Mouse (Mus musculus) kidney, embryonic 14.5 days (tissue): ENCODE data around the gene Frmpd1. TPM values are rescaled to one million over a fixed set of nuclear protein-coding genes. Genes with fewer than 3 reads are reported as not detected.

ENCODE experiments used
- ATAC-seq: fragments of 200-750 bp; cut with Nextera tagmentation; 2 replicates; pipeline ENCODE4 v1.8.0; 2017; ENCODE audit warnings: moderate number of reproducible peaks, mild to moderate bottlenecking, moderate TSS enrichment, moderate library complexity; ENCODE audit not compliant: low FRiP score, low TSS enrichment
- H3K27ac ChIP-seq: fragments of 300-500 bp; sonication (generic); 2 replicates; pipeline ENCODE4 v1.5.1; 2014; ENCODE audit warnings: low read depth, mild to moderate bottlenecking, low read length, moderate library complexity, mixed read lengths
- H3K27me3 ChIP-seq: fragments of 300-500 bp; sonication (generic); 2 replicates; pipeline ENCODE4 v1.6.1; 2014; ENCODE audit warnings: mild to moderate bottlenecking, low read length; ENCODE audit not compliant: control insufficient read depth, insufficient read depth
- H3K36me3 ChIP-seq: fragments of 300-500 bp; sonication (generic); 2 replicates; pipeline ENCODE4 v1.6.1; 2014; ENCODE audit warnings: low read length, mixed read lengths; ENCODE audit not compliant: control insufficient read depth, insufficient read depth
- H3K4me1 ChIP-seq: fragments of 300-500 bp; sonication (generic); 2 replicates; pipeline ENCODE4 v1.6.1; 2014; ENCODE audit warnings: low read length, mixed read lengths; ENCODE audit not compliant: control insufficient read depth, insufficient read depth
- H3K4me2 ChIP-seq: fragments of 300-500 bp; sonication (generic); replicated peaks from 2 replicates; pipeline ENCODE4 v1.6.1; 2014; ENCODE audit warnings: low read depth, mild to moderate bottlenecking, low read length
- H3K4me3 ChIP-seq: fragments of 300-500 bp; sonication (generic); 2 replicates; pipeline ENCODE4 v1.5.1; 2014; ENCODE audit warnings: mild to moderate bottlenecking, low read length
- H3K9ac ChIP-seq: fragments of 300-500 bp; sonication (generic); 2 replicates; pipeline ENCODE4 v1.6.1; 2014; ENCODE audit warnings: low read depth, mild to moderate bottlenecking, low read length, moderate library complexity
- H3K9me3 ChIP-seq: fragments of 300-500 bp; sonication (generic); 2 replicates; pipeline ENCODE4 v1.6.1; 2016; ENCODE audit warnings: low read length; ENCODE audit not compliant: control insufficient read depth
- WGBS: fragments of 180-500 bp; shearing (Covaris S2); extraction: QIAGEN DNeasy Blood & Tissue Kit; methylation state at CpG from one replicate; pipeline ENCODE4 v1.1.7; 2014; 5-methylcytosine and 5-hydroxymethylcytosine counted together
- polyA plus RNA-seq: library from polyadenylated mRNA; unstranded; fragments of >200 nt; fragmentation: Nextera tagmentation; extraction: Ambion mirVana; gene quantifications from 2 replicates; pipeline ENCODE4 v1.2.1, GENCODE M21; 2014

Frmpd1 gene
- polyA plus RNA-seq, 1 experiment from 2014 or later: 0.24 TPM

DNA sequence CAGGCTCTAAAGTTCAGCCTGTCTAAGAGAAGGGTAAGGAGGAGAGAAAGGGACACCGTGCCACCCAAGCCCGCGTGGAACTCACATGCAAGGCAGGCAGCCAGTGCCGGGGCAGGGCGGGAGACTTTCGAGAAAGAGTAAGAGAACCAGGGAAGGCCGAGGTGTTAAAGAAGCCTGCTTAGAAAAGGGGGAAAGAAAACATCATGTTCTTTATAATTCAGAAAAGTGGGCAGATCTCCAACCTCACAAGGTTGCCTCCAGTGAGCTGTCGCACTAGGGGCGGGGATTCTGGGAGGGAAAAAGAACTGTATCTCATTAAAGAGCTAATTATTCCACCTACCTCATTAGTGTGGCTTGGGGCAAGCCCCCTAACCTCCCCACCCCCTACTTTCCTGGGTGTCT is 68.2 kb downstream of the Frmpd1 start:
- no peak for ATAC-seq
- no peak overlapping the region for H3K4me3 ChIP-seq
- H3K36me3 ChIP-seq: no peaks in the 10 kb centered on the region
- no peaks in the 10 kb centered on the region for H3K4me1 ChIP-seq
- no peak overlapping the region for H3K9ac ChIP-seq
- no peak overlapping the region for H3K4me2 ChIP-seq
- no peaks in the 10 kb centered on the region for H3K9me3 ChIP-seq
- WGBS: 30% methylated on average over 9 of the region's 9 CpGs
- no peaks in the 10 kb centered on the region for H3K27me3 ChIP-seq
- no peak overlapping the region for H3K27ac ChIP-seq

DNA sequence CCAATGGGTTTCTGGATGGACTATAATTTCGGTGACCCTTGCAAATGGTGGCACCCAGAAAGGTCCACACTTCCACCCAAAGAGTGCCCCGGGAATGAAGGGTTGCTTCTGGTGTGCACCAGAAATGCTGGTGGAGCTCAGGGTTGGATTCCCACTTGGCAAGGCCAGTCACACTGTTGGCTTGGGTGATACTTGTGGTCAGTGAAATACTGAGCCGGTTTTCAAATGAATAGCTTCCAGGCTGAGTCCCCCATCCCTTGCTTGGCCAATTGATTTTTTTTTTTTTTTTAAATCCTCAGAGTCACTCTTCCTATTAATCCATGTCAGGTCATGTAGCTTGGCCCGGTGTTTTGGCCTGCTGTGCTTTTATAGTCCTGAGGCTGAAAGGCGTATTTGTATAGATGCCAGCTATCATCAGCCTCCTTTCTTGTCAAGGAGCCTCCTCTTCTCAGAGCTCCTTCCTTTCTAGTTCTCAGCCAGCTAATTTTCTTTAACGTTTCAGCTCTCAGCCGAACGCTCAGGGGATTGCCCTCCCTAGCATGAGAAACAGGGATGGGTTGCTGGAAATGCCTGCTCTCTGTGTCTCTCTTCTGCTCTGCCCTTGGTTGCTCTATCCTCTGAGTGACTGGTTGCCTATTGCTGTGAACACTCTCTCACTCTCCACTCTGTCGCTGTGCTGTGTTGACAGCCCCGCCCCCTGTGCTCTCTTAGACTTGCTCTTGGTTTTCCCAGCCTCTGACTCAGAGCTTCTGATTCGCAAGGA is 69.3 kb downstream of the Frmpd1 start:
- Histone ChIP-seq H3K27me3 (no peaks in the 10 kb centered on the region), H3K27ac (no peak overlapping the region), H3K9ac (no peak overlapping the region), H3K4me1 (no peaks in the 10 kb centered on the region), H3K9me3 (no peaks in the 10 kb centered on the region), H3K4me2 (no peak overlapping the region), H3K4me3 (no peak overlapping the region), H3K36me3 (no peaks in the 10 kb centered on the region)
- 62% methylated on average over 11 of the region's 11 CpGs for WGBS
- no peak for ATAC-seq

DNA sequence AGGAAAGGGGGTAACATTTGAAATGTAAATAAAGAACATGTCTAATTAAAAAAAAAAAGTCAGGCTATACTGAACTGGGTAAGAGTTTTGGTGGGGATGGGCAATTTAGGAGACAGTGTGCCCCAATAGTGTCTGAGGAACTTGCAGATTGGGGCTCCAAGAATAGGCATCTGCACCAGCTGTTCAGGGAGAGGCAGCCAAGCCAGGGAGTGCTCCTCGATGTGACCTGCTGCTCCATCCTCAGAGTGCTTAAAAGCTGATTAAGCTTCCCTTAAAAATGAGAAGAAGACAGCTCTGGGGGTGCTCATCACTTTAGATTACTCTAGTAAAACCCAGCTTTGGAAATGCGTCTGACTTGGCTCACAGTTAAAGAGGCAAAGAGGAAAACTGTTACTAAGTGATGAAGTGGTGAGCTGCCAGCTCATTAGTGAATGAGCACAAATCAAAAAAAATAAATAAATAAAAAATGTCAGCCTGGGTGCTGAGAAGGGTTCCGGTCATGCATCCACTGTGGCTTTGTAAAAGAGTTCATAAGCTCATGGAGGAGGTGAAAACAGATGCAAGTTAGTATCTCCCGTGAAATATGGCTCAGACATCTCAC is 74.7 kb downstream of the Frmpd1 start:
- no peak overlapping the region for H3K27ac ChIP-seq
- 63% methylated on average over 4 of the region's 4 CpGs for WGBS
- ATAC-seq: no peak

DNA sequence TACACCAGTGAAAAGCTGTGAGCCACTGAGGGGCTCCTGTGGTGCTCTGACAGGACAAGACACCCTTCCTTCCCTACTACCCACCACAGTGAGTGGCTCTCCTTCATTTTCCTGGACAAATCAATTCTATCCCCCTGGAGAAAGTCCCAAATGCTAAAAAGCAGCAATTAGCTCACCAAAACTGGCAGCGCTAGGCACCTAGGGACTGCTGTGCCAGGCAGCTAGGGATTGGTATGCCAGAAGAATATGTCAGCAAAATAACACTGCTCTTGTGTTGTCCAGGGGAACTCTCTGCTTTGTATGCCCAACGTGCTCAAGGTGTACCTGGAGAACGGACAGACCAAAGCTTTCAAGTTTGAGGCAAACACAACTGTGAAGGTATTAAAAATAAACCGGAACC is 76.9 kb downstream of the Frmpd1 start:
- WGBS: 94% methylated on average over 4 of the region's 4 CpGs
- Histone ChIP-seq H3K4me1 (0 out of 2 replicates have a peak, but pooled peaks cover 5% of the 10 kb centered on the region), H3K4me2 (no peak overlapping the region), H3K4me3 (no peak overlapping the region), H3K27ac (no peak overlapping the region), H3K9me3 (no peaks in the 10 kb centered on the region), H3K27me3 (no peaks in the 10 kb centered on the region), H3K36me3 (no peaks in the 10 kb centered on the region), H3K9ac (no peak overlapping the region)
- no peak for ATAC-seq

More for the DNA sequence above, 74.7 kb downstream of the Frmpd1 start:
- Histone ChIP-seq H3K9ac (no peak overlapping the region), H3K36me3 (no peaks in the 10 kb centered on the region), H3K4me2 (no peak overlapping the region), H3K27me3 (no peaks in the 10 kb centered on the region), H3K4me1 (0 out of 2 replicates have a peak, but pooled peaks cover 5% of the 10 kb centered on the region), H3K4me3 (no peak overlapping the region), H3K9me3 (no peaks in the 10 kb centered on the region)

DNA sequence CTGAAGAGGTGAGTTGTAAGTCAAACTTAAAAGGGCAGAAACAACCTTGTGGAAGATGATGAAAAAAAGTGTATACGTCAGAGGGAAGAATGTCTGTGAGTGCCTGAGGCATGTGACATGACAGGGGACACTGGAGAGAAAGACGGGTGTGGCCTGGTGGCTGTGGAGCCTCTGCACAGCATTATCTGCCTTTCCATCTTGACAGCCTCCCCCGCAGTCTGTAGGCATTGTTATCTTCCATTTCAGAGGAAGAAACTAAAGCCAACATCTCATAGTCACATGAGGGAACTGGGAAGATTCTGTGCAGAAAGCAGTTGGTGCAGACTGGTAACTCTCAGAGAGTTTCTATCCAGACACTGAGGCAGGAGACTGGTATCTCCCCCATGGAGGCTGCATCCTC is 83.2 kb downstream of the Frmpd1 start:
- H3K9me3 ChIP-seq: no peaks in the 10 kb centered on the region
- no peak overlapping the region for H3K4me2 ChIP-seq
- 68% methylated on average over 3 of the region's 3 CpGs for WGBS
- no peaks in the 10 kb centered on the region for H3K27me3 ChIP-seq
- H3K36me3 ChIP-seq: no peaks in the 10 kb centered on the region
- H3K27ac ChIP-seq: no peak overlapping the region
- H3K4me3 ChIP-seq: no peak overlapping the region
- H3K9ac ChIP-seq: no peak overlapping the region
- H3K4me1 ChIP-seq: no peaks in the 10 kb centered on the region
- ATAC-seq: no peak

DNA sequence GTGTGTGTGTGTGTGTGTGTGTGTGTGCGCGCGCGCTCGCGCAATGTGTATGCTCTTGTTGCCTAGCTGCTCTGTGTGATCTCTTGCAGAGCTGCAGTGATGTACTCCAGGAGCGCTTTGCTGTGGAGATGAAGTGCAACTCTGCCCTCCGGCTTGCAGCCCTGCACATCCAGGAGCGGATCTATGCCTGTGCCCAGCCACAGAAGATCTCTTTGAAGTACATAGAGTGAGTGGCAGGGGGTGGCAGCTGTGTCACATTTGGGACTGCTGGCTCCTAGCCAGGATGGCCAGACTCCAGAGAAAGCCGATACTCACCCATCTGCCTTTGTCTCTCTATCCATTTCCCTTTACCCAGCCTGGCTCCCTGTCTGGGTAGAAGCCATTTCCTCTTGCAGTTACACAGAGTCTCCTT is 86.4 kb downstream of the Frmpd1 start:
- Histone ChIP-seq H3K27ac (no peak overlapping the region), H3K4me1 (no peaks in the 10 kb centered on the region), H3K4me2 (no peak overlapping the region), H3K4me3 (no peak overlapping the region), H3K36me3 (no peaks in the 10 kb centered on the region), H3K9me3 (no peaks in the 10 kb centered on the region), H3K9ac (no peak overlapping the region), H3K27me3 (no peaks in the 10 kb centered on the region)
- WGBS: 78% methylated on average over 10 of the region's 10 CpGs
- ATAC-seq: peak; percentile 68; the same call in 1 of the 2 replicates

DNA sequence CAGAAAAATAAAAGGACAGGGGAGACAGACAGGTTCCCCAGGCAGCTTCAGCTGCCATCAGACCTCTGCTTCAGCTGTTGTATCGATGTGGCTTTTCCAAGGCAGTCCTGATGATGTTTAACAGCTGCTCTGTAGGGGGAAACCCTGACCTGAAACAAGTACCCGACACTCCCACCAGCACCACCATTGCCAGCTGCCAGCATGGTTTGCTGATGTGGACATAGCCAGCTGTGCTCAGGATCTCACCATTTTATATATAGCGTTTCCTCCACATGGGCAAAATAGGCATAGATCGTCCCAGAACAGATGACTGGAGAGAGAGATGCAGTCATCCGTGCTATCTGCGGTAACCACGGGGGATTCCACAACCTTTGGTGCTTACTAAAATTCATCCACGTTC is 91.1 kb downstream of the Frmpd1 start:
- WGBS: 64% methylated on average over 8 of the region's 8 CpGs
- no peak for ATAC-seq

DNA sequence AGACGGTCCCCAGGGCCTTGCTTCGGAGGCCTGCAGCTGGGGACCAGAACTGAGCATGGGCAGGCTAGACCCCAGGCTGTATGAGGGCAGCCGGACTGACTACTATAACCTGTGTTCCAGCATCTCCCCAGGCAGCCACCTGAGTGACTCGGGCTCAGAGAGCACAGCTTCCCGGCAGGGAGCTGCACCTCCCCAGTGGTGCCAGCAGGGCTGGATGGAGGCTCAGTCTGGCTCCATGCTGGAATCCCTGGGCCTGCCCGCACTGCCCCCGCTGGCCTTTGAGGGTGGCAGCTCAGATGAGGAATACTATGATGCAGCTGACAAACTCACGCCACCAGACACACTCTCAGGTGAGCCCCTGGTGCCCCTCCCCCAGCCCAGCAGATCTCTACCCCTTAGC is 94.6 kb downstream of the Frmpd1 start:
- no peak overlapping the region for H3K27ac ChIP-seq
- no peak overlapping the region for H3K4me2 ChIP-seq
- H3K9me3 ChIP-seq: no peaks in the 10 kb centered on the region
- no peak overlapping the region for H3K4me3 ChIP-seq
- no peaks in the 10 kb centered on the region for H3K27me3 ChIP-seq
- H3K36me3 ChIP-seq: no peaks in the 10 kb centered on the region
- H3K4me1 ChIP-seq: no peaks in the 10 kb centered on the region
- peak; percentile 35; the same call in 1 of the 2 replicates for ATAC-seq
- 51% methylated on average over 8 of the region's 8 CpGs for WGBS
- H3K9ac ChIP-seq: no peak overlapping the region

More for the DNA sequence above, 91.1 kb downstream of the Frmpd1 start:
- no peak overlapping the region for H3K4me2 ChIP-seq
- H3K36me3 ChIP-seq: no peaks in the 10 kb centered on the region
- no peak overlapping the region for H3K9ac ChIP-seq
- no peaks in the 10 kb centered on the region for H3K4me1 ChIP-seq
- H3K9me3 ChIP-seq: no peaks in the 10 kb centered on the region
- H3K4me3 ChIP-seq: no peak overlapping the region
- H3K27ac ChIP-seq: no peak overlapping the region
- H3K27me3 ChIP-seq: no peaks in the 10 kb centered on the region

DNA sequence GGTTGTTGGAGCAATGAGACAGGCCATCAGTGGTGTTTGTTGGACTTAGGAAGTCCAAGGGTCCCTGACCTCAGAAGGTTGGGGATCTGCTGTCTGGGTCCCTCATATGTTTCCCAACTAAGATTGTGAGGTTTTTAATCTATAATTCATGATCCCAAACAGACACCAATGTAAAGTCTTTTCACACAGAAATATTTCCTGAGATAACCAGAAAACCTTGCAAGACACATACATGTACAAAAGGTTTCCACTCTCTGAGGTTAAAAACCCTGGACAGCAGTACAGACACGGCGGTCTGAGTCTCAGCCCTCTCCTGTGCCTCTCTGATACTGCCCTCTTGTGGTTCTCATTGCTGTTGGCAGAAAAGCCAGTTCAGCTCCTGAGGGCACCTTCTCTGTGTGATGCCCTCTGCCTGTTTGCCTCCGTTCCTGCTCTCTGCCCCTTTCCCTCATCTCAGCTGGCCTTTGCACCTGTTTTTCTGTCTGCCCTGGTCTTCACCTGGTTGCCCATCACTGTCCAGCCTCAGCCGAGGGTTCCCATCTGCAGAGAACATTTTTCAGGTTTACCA is 95.4 kb downstream of the Frmpd1 start:
- Histone ChIP-seq H3K4me3 (no peak overlapping the region), H3K27me3 (no peaks in the 10 kb centered on the region), H3K27ac (no peak overlapping the region), H3K9ac (no peak overlapping the region), H3K36me3 (no peaks in the 10 kb centered on the region), H3K4me1 (0 out of 2 replicates have a peak, but pooled peaks cover 1% of the 10 kb centered on the region), H3K4me2 (no peak overlapping the region), H3K9me3 (no peaks in the 10 kb centered on the region)
- WGBS: 21% methylated on average over 4 of the region's 4 CpGs
- peak; percentile 51; the same call in 1 of the 2 replicates for ATAC-seq
